Mouse (Mus musculus): ENCODE data around the gene Smn1. TPM values are rescaled to one million over a fixed set of nuclear protein-coding genes. Genes with fewer than 3 reads are reported as not detected.

The Smn1 gene
- 59.9 TPM for total RNA-seq (2023)

DNA sequence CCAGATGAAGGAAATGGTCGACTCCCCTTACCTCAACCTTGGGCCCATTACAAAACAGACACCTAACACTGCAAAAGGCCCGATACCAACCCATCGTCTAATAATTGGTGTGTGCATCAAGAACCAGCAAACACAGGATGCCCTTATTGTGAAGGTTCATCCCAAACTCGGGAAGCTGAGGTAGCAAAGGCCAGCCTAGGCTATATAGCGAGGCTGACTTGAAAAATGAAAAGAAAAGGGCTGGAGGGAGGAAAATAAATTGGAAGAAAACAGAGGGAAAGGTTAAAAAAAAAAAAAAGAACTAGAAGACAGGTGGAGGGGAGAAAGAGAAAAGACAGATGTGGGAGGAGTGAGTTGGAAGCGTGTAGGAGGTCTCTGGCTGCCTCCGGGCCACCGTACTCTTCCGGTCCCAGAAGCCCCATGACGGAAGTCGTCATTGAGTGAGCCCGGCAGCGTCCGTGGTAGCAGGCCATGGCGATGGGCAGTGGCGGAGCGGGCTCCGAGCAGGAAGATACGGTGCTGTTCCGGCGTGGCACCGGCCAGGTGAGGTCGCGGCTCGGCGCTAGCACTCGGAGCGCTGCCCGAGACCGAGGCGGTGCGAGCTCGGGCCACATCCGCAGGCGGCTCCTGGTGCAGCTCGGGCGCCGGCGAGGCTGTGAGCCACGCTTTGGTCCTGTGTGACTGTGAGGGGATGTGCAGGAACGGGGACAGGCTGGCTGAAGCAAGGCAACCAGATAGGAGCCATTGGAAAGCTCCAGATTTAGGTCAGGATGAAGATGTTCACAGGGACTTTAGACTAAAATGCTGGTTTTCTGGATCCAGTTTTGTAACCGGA lies at the start of gene Smn1:
Gene Smn1 (plus strand): TSS at position 430 of the 835 bp plus-strand sequence.

DNA sequence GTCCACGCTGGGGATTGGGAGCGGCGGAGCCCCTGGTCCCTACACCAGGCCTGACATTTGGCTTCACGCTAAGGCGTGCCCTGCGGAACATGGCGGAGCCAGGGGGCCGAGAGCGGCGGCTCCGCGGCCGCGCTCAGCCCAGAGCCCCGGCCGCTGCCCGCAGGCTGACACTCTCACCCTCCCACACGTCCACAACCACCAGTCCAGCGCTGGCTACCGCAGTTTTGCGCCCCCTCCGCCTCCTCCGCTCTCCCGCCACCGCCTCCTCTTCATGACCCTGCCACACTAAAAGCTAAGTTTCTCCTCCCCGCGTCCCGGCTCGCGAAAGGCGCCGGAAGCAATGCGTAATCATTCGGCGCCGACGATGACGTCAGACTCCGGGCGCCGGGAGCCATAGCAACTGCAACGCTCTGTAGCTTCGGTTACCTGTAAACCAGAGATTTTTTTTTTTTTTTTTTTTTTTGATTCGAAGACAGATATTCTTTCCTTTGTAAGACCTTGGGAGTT lies 20.9 kb upstream of the Smn1 start, which contains the start of gene Bdp1:
Gene Bdp1 (minus strand): TSS at position 323 of the 507 bp plus-strand sequence.

DNA sequence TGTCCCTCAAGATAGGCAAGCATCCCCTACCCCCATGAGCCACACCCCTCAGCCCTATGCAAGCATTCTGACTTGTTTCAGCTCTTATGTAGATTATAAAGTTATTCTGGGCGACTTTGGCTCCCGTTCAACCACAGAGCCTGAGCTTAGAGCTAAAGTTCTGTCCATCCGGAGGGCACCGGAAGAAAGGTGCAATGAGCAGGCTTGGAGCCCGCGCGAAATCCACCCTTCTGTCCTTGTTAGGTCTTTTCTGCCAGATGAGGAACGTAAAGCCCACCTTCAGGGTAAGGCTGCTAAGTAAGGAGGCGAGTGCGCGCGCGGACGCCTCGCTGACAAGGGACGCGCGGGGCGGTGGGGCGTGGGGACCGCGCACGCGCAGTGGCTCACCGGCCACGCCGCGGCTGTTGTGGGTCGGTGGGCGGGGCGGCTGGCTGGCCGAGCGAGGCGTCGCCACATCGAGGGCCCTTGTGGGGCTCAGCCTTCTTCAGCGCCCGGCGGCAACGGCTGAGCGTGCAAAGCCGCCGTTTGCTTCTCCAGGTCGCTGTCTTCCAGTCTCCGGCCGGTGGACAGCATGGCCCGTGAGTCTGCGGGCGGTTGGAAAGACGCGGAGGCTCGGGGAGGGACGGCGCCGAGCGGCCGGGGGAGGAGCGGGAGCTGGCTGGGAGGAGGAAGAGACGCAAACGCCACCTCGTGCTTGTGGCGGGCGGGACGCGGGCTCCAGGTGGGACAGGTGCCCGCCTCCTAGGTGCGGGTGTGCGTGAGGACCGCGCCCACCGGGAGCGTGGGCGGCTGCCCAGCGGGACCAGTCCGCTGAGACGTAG lies 16.8 kb upstream of the Smn1 start, which contains the start of gene Serf1:
Gene Serf1 (plus strand): TSS at position 361 of the 821 bp plus-strand sequence.

Other genes starting within 250 kb of the Smn1 start
- not detected for gene Cartpt, start 223.8 kb upstream of the Smn1 start, total RNA-seq (2023)
- gene Mccc2, start 109.2 kb upstream of the Smn1 start, total RNA-seq (2023): 14.0 TPM
- gene Bdp1, start 20.8 kb upstream of the Smn1 start, total RNA-seq (2023): 82.8 TPM
- gene Serf1, start 16.8 kb upstream of the Smn1 start, total RNA-seq (2023): not detected
- gene Naip2, start 77.2 kb downstream of the Smn1 start, total RNA-seq (2023): 2.0 TPM
- 0.70 TPM for gene Naip5, start 121.5 kb downstream of the Smn1 start, total RNA-seq (2023)
- 0.55 TPM for gene Naip6, start 192.8 kb downstream of the Smn1 start, total RNA-seq (2023)